Mouse (Mus musculus): Measurements from ENCODE around the gene Smco3.

DNA sequence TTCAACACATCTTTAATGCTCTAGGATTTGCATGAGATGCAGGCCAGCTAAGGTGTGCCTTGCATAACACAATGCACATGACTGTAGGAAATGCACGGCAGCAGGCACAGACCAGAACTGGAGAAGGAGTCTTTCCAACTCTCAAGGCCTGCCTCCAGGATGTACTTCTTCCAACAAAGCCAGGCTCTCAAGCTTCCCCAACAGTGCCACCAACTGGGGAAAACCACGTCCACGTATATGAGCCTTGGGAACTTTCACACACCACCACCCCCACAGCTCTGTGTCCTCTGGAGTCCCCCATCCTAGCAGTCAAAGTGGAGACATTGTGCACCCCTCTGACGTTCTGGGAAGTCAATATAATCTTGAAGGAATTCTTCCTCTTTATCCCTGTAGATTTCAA lies 22.1 kb downstream of the Smco3 start:
- TF ChIP-seq TAL1 (conservative IDR thresholded peaks at IDR 0.05; ENCODE audit: low read depth, low read length) (no peak), CTCF (IDR thresholded peaks at IDR 0.05; ENCODE audit: low read depth, low read length) (no peak), GATA1 (IDR thresholded peaks at IDR 0.05; ENCODE audit: borderline replicate concordance, low read length) (no peak)

Data from G1E (cell line).